Mouse (Mus musculus) forelimb bud, embryonic 11.5 days (tissue): ENCODE results near the gene Oard1.
A peak's percentile ranks its signal among the peaks of the same experiment; 100 is the strongest.

Experiments used
- DNase-seq: peaks from one replicate; pipeline ENCODE4 v3.0.0-alpha.2; 2012; ENCODE audit warnings: low read depth, low spot score

The Oard1 gene

GRCm38 (mm10) chr17:48408526-48409291 is 1.1 kb upstream of the Oard1 start:
- peak; percentile 57 for DNase-seq

DNA sequence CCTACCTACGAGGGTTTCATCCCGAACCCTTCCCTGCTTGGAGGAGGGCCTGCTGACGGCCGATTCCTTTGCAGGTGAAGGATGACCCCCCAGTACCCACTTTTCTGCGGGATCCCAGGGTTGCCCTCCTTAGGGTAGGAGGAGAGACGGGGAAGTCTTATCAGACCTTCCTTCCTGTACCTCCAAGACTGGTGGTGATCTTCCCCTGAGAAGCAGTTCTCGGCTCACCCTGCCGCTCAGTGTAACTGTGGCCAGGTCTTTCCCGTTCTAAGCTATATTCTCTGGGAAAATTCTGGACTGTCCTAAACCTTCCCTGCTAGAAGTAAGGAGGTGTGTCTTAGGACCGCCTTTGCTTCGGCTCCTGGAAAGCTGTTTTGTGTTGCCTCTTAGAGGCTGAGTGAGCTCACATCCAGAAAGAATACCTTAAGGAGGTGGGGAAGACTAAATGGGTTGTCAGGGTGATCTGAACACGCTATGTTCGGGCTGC is 528 bp downstream of the Oard1 start:
- peak; percentile 50 for DNase-seq

DNA sequence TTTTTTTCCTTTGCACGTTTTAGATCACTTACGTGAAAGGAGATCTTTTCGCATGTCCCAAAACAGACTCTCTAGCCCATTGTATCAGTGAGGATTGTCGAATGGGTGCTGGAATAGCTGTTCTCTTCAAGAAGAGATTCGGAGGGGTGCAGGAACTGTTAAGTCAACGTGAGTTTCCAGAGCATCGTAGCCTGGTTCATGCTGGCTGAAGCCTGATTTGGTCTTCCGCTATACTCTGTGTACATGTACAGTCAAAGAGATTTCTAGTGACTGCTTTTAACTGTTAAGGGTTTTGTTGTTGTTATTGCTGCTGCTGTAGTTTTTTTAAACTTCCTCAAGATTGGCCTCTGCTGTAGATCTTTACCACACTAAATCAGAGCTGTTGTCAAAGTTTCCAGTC is 1.4 kb downstream of the Oard1 start:
- no peak for DNase-seq

DNA sequence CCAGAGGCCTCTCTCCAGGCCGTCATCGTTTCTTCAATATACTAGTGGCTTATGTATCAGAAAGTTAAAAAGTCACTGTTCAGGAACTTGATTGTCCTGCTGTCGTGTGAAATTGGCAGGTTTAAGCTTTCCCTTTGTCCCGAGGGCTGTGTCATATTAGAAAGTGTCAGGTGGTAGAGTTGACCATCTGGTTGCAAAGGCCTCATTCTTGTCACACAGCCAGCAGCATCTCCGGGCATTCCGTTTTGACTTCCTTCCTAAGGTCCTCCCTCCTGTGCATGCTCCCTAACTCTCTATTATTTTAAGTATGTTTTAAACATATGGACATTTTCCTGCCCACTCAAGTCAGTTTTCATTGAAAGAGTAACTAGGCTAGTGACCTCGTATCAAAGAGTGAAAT is 6.2 kb downstream of the Oard1 start:
- no peak for DNase-seq

- peak; percentile 65 for DNase-seq
These were observed 6.8 kb downstream of the Oard1 start for GRCm38 (mm10) chr17:48416425-48417195.

DNA sequence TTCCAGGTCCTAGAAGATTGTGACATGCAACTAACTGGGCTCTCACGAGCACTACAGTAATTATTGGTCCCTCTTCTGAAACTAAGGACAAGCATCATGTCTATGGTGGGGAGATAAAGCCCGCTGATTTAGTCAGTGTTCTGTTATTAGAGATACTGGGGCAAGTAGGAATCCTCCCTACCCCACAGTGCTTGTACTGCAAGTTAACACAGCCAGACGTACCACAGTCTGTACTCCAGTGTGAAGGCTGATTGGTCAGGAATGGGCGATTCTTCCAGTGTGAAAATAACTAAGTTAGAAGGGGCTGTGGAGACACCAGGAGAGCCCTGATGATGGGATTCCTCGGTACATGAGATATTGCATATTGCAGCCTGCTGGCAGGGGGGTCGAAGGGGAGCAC is 7.7 kb downstream of the Oard1 start:
- no peak for DNase-seq

- DNase-seq = no peak
These were observed 8.4 kb downstream of the Oard1 start for GRCm38 (mm10) chr17:48418174-48418573.

GRCm38 (mm10) chr17:48418781-48419180 is 9.0 kb downstream of the Oard1 start:
- no peak for DNase-seq

DNA sequence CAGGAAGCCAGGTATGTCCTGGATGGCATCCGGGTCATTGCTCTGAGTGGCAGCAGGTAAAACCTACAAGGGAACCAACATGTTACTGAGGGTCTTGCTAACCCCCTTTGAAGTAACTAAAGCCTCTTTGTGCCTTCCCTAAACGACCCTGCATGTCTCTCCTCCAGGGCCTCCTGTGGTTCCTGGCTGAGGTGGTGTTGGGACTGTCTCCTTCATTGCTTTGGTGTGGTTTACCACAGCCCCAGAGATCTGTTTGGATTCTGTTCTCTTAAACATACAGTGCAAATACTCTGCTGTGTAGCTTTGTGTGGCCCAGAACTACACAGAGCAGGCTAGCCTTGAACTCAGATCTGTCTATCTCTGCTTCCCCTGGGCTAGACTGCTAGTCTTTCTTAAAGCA is 9.8 kb downstream of the Oard1 start:
- DNase-seq = no peak

- no peak for DNase-seq
These were observed 14.4 kb downstream of the Oard1 start for GRCm38 (mm10) chr17:48424237-48424636.

- no peak for DNase-seq
These were observed 16.2 kb downstream of the Oard1 start for GRCm38 (mm10) chr17:48425823-48426612.

GRCm38 (mm10) chr17:48426991-48427750 is 17.4 kb downstream of the Oard1 start:
- DNase-seq = no peak

DNA sequence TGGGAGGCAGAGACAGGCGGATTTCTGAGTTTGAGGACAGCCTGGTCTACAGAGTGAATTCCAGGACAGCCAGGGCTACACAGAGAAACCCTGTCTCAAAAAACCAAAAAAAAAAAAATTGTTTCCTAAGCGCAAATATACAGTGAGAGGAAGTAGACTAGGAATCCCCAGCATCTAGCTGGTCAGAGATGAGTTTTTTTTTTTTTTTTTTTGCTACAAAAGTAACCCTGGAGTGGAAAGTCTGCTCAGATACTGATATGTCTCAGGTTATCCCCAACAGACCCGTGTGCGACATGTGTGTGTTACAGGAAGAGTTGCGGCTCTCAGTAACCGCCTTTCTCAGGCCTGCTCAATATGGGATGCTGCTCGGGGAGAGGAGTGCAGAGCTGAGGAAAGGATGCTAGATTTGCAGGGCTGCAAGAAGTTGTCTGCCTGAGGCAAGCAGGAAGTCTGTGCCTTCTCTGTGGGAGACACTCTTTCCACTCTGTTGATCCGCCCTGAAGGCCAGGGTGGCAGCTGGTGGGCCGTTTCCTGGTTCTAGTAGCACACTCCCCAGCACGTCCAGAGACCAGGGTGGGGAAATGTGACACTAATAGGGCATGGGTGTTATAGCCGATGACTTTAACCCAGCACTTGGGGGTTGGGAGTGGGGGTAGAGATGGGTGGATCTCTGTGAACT is 18.2 kb downstream of the Oard1 start:
- no peak for DNase-seq

- DNase-seq = no peak
These were observed 20.6 kb downstream of the Oard1 start for GRCm38 (mm10) chr17:48430394-48430793.

DNA sequence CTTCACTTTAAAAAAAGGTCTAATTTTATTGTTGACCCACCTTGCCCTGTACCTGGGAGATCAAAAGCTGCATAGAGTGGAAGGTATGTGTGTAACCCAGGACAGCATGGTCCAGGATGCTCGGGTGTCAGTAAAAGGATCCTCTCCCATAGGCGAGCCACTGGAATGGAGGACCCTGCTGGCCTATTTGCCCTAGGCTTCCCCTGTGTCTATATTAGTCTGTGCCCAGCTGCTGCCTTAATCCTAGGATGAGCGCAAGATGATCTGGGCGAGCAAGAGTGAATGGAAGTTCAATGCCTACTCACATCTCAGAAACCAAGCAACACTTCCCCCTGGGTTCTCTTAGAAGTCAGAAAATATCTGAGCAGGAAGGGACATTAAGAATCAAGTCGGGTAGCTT is 21.2 kb downstream of the Oard1 start:
- DNase-seq = no peak

- DNase-seq = no peak
These were observed 22.6 kb downstream of the Oard1 start, which contains the start of gene Apobec2 for GRCm38 (mm10) chr17:48432158-48432980. Gene Apobec2, minus strand, starts transcription at chr17:48432930.

GRCm38 (mm10) chr17:48433006-48433655 is 23.3 kb downstream of the Oard1 start:
- DNase-seq = no peak

DNA sequence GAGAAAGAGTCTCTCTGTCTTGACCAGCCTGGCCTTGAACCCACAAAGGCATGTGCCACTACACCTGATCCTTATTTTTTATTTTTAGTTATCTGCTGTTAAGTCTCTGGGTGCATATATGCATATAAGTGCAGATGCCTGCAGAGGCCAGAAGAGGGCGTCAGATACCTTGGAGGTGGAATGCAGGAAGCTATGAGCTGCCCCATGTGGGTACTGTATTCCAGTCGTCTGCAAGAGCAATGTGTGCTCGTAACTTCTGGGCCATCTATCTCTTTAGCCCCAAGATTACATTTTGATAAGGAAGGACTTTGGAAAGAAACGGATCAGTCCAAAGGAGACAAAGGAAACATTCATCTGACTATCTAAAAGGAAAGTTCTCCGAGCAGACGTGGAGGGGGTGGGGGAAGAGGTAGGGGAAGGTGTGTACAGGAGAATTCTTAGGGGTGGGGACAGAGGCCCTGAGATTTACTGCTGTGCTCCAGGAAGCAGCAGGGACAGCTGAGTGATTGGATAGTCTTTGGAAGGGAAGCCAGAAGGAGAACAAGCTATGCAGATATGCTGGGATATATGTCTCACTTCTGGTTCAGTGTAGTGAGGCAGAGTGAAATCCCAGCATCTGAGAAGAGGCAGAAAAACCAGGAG is 24.0 kb downstream of the Oard1 start:
- DNase-seq = no peak

- DNase-seq = no peak
These were observed 24.7 kb downstream of the Oard1 start for GRCm38 (mm10) chr17:48434479-48434878.
